Mouse (Mus musculus) macrophage (primary cell): ENCODE results near the gene Sf3a1. TPM values are rescaled to one million over a fixed set of nuclear protein-coding genes. Genes with fewer than 3 reads are reported as not detected.
A peak's percentile ranks its signal among the peaks of the same experiment; 100 is the strongest.
"Not testable (repeated sequence)": the region's sequence is repeated elsewhere in the genome, so short reads cannot be mapped to it uniquely, and the experiment has no call there.

Experiments
- H3K27ac ChIP-seq: fragments of 350-480 bp; formaldehyde crosslinking; 2 replicates; pipeline ENCODE4 v1.9.0; 2021
- H3K36me3 ChIP-seq: fragments of 350-480 bp; formaldehyde crosslinking; 2 replicates; pipeline ENCODE4 v1.9.0; 2021; ENCODE audit errors: inconsistent target
- H3K4me3 ChIP-seq: fragments of 350-480 bp; formaldehyde crosslinking; 2 replicates; pipeline ENCODE4 v1.9.0; 2021; ENCODE audit errors: inconsistent target
- H3K79me2 ChIP-seq: fragments of 350-480 bp; formaldehyde crosslinking; 2 replicates; pipeline ENCODE4 v1.9.0; 2021; ENCODE audit errors: inconsistent target
- WGBS: methylation state at CpG from one replicate; pipeline ENCODE4 v1.1.7; 2026; ENCODE audit warnings: inconsistent platforms; ENCODE audit not compliant: missing documents; 5-methylcytosine and 5-hydroxymethylcytosine counted together
- polyA plus RNA-seq: library from polyadenylated mRNA; stranded (reverse); fragments of 250-400 nt; gene quantifications from 3 replicates; pipeline ENCODE4 v1.2.4, GENCODE M21; 2018; ENCODE audit warnings: inconsistent platforms
- total RNA-seq, 78 experiments: library from RNA; depleted of rRNA; stranded (reverse); fragments of 250-400 nt; gene quantifications; 1 replicate in 9 of 78; 2 replicates in 24 of 78; 3 replicates in 43 of 78; 4 replicates in 2 of 78; pipeline ENCODE4 v1.2.4; 2018; ENCODE audit warnings: inconsistent platforms in 56 of 78

The Sf3a1 gene
- 10 to 100 TPM in 25 of 26 experiments, 1 to 10 TPM in 1; 8.0 to 47.6 (median 27.0) TPM for total RNA-seq (2018; cell fraction: chromatin; rRNA removed)
- 10 to 100 TPM; 17.8 to 30.3 (median 26.7) TPM for total RNA-seq (2018; cell fraction: cytosol; rRNA removed)
- 10 to 100 TPM; 10.2 to 39.1 (median 18.5) TPM for total RNA-seq (2018; cell fraction: nucleus; rRNA removed)
- polyA plus RNA-seq: 22.6 to 31.7 TPM (median 29.8 TPM) in 3 replicates

DNA sequence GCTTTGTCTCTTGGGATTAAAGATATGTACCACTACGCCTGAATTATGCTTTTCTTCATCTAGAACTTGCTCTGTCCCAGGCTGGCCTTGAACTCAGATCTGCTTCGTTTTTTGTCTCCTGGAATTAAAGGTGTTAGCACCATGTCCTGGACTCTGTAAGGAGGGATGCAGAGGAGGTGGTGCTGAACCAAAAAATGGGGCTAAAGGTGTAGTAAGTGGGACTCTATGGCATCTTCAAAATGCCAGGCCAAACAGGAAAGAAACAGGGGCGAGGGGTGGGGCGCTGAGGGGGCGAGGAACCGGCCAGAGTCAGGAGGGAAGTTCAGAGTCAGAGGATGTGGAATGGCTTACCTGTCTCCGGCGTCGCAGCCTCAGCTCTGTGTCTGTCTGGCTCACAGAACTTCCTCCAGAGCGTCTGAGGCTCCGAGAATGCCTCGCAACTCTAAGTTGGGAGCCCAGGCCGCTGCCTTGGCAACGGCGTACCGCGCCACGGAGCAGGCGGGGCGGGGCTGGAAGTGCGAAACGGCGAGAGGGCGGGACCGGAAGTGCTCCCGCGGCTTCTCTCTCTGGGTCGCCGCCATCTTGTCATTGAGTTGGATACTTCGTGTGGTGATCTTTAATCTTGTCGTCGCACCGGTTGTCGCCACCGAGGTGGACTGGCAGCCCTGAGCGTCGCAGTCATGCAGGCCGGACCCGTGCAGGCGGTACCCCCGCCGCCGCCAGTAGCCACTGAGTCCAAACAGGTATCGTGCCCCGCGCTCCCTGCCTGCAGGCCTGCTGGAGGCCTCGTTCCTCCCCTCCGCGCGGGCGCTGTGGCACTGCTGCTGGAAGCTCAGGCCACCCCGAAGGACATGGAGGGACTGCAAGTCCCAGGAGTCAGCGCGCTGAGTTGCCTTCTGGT lies at the start of gene Sf3a1, which contains the start of gene Ccdc157:
Sf3a1 (plus strand) TSS at position 543 of the 901 bp plus-strand sequence.
Ccdc157 (minus strand) TSS at position 486 of the 901 bp plus-strand sequence.
- peaks cover 45% of the 10 kb centered on the region for H3K79me2 ChIP-seq
- WGBS: 2% methylated on average over 54 of the region's 54 CpGs
- peak within 1 kb of the TSS; percentile 33 for H3K27ac ChIP-seq
- H3K4me3 ChIP-seq: peak within 1 kb of the TSS; percentile 75
- H3K36me3 ChIP-seq: peaks cover 24% of the 10 kb centered on the region; the same call in 1 of the 2 replicates

GRCm38 (mm10) chr11:4112033-4112432 lies 48.1 kb upstream of the Sf3a1 start:
- H3K27ac ChIP-seq: no peak overlapping the region
- 93% methylated on average over 4 of the region's 4 CpGs for WGBS
- no peak overlapping the region for H3K4me3 ChIP-seq
- no peaks in the 10 kb centered on the region for H3K79me2 ChIP-seq
- H3K36me3 ChIP-seq: no peaks in the 10 kb centered on the region

GRCm38 (mm10) chr11:4112861-4113260 lies 47.3 kb upstream of the Sf3a1 start:
- WGBS: 100% methylated on average over 6 of the region's 6 CpGs
- Histone ChIP-seq H3K4me3 (no peak overlapping the region), H3K36me3 (no peaks in the 10 kb centered on the region), H3K27ac (no peak overlapping the region), H3K79me2 (no peaks in the 10 kb centered on the region)

DNA sequence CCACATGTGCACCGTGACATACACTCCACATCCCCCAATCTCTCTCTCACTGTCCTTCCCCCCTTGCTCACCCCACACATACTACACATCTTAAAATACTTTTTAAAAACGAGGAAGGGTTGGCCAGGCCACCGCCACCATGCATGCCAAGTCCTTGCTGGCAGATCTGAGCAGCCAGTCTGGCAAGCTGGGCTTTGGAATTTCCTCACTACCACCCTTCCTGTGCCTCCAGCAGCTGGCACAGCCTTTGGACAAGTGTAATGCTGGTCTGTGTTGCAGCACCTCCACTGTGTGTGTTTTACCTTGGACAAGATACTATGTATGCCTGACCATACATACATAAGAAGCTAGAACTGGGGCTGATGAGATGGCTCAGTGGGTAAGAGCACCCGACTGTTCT lies 46.7 kb upstream of the Sf3a1 start:
- WGBS: 69% methylated on average over 3 of the region's 4 CpGs
- H3K4me3 ChIP-seq: no peak overlapping the region
- H3K79me2 ChIP-seq: no peaks in the 10 kb centered on the region
- H3K27ac ChIP-seq: no peak overlapping the region
- no peaks in the 10 kb centered on the region for H3K36me3 ChIP-seq

GRCm38 (mm10) chr11:4113970-4114369 lies 46.2 kb upstream of the Sf3a1 start:
- no peak overlapping the region for H3K27ac ChIP-seq
- WGBS: 89% methylated on average over 6 of the region's 6 CpGs
- H3K36me3 ChIP-seq: no peaks in the 10 kb centered on the region

GRCm38 (mm10) chr11:4114541-4114940 lies 45.6 kb upstream of the Sf3a1 start:
- H3K79me2 ChIP-seq, H3K36me3 ChIP-seq, H3K4me3 ChIP-seq, H3K27ac ChIP-seq: not testable (repeated sequence)
- WGBS: 89% methylated on average over 6 of the region's 6 CpGs

More at GRCm38 (mm10) chr11:4113970-4114369, 46.2 kb upstream of the Sf3a1 start:
- H3K4me3 ChIP-seq: no peak overlapping the region
- no peaks in the 10 kb centered on the region for H3K79me2 ChIP-seq

GRCm38 (mm10) chr11:4115407-4115806 lies 44.7 kb upstream of the Sf3a1 start:
- Histone ChIP-seq H3K4me3 (no peak overlapping the region), H3K79me2 (no peaks in the 10 kb centered on the region), H3K27ac (no peak overlapping the region), H3K36me3 (no peaks in the 10 kb centered on the region)
- 100% methylated on average over 4 of the region's 4 CpGs for WGBS

DNA sequence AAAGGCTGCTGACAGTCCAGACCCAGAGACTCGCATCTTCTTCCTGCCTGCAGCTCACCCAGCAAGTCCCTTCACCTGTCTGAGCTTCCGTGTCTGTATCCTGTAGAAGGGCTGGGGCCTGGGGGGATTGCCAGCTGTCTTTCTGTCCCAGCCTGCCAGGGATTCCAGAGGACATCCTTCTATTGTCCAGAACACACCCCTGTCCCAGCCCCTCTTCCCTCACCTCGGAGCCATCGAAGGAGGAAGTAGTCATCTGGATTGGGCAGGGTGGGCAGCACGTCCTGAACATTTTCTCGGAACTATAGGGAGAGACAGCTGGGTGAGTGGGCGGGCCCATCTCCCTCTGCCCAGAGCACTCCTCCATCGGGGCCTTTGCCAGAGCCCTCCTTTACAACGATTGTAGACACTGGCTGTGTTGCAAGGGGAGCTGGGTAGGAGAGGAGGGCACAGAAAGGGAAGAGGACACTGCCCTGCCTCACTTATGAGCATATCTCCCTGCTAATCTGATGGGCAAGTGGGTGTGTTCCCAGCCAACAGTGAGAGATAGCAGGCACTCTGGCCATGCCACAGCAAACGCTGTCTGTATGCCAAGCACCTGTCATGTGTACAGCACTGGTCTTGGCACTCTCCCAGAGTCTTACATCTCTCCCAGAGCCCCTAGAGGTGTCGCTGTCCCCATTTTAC lies 43.5 kb upstream of the Sf3a1 start:
- WGBS: 51% methylated on average over 11 of the region's 11 CpGs
- Histone ChIP-seq H3K27ac (no peak overlapping the region), H3K79me2 (no peaks in the 10 kb centered on the region), H3K4me3 (no peak overlapping the region), H3K36me3 (no peaks in the 10 kb centered on the region)

GRCm38 (mm10) chr11:4117372-4118071 lies 42.6 kb upstream of the Sf3a1 start:
- Histone ChIP-seq H3K27ac (no peak overlapping the region), H3K79me2 (no peaks in the 10 kb centered on the region), H3K4me3 (no peak overlapping the region), H3K36me3 (no peaks in the 10 kb centered on the region)
- WGBS: 18% methylated on average over 3 of the region's 3 CpGs

GRCm38 (mm10) chr11:4118081-4118921 lies 41.8 kb upstream of the Sf3a1 start:
- no peak overlapping the region for H3K4me3 ChIP-seq
- H3K79me2 ChIP-seq: no peaks in the 10 kb centered on the region
- 1% methylated on average over 41 of the region's 41 CpGs for WGBS
- H3K27ac ChIP-seq: no peak overlapping the region
- H3K36me3 ChIP-seq: no peaks in the 10 kb centered on the region

GRCm38 (mm10) chr11:4119635-4120034 lies 40.5 kb upstream of the Sf3a1 start:
- Histone ChIP-seq H3K27ac (no peak overlapping the region), H3K36me3 (no peaks in the 10 kb centered on the region), H3K4me3 (no peak overlapping the region), H3K79me2 (no peaks in the 10 kb centered on the region)
- WGBS: 17% methylated on average over 5 of the region's 5 CpGs

- 100% methylated on average over 3 of the region's 3 CpGs for WGBS
- no peak overlapping the region for H3K27ac ChIP-seq
- H3K36me3 ChIP-seq: no peaks in the 10 kb centered on the region
- H3K79me2 ChIP-seq: no peaks in the 10 kb centered on the region
- H3K4me3 ChIP-seq: no peak overlapping the region
Observed at GRCm38 (mm10) chr11:4121691-4122090, 38.5 kb upstream of the Sf3a1 start.

- H3K4me3 ChIP-seq: no peak overlapping the region
- H3K79me2 ChIP-seq: no peaks in the 10 kb centered on the region
- H3K27ac ChIP-seq: no peak overlapping the region
- H3K36me3 ChIP-seq: no peaks in the 10 kb centered on the region
- WGBS: 82% methylated on average over 5 of the region's 5 CpGs
Observed at GRCm38 (mm10) chr11:4122226-4122625, 37.9 kb upstream of the Sf3a1 start.
